Mouse (Mus musculus) CD8-positive naive resting alpha-beta T cell, adult 2 months (primary cell): ENCODE results near the gene Tmem167.
"Not testable (repeated sequence)": the region's sequence is repeated elsewhere in the genome, so short reads cannot be mapped to it uniquely, and the experiment has no call there.

Source experiments
- DNase-seq, 2 experiments: peaks; one replicate each; pipeline ENCODE4 v3.0.0; 2022; ENCODE audit warnings: low read depth in 2 of 2, low spot score in 2 of 2

Gene Tmem167

DNA sequence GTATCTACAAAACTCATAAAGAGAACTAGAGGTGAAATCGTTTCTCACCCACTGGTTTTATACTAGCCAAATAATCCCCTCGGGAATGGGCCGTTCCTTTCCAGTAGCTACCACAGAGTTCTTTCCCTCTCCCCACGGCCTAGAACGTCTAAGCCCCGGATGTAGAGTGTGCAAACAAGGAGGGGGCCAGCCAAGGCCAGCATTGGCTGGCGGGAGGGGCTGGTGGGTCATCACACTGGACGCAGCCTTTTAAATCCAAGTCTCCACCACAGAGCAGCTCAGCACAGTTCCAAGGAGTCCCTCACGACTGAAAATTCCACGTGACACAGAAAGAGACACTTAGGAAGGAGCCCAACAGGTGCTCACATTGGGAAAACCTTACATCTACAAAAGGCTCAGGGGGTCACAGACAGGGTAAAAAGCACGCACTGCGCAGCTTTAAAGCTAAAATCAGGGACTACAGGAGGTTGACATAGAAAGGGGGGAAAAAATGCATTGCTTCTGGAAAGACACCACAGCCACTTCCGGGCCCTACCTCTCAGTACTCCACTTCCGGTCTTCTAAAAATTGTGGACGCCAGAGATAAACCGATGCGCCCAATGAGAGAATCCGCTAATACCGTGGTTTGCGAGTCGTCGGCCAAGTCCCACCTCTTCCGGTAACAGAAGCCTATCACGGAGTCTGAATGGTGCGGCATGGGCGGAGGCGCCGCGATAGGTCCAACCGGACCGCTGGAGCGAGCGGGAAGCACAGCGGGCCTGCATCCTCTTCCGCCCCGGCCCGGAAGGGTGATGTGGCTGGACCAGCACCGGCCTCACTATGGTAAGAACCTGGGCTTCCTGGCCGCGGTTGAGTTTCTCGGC is at the start of gene Tmem167, which contains the start of gene Xrcc4:
Tmem167 (plus strand) TSS at position 162 of the 863 bp plus-strand sequence.
Xrcc4 (minus strand) TSS at position 647 of the 863 bp plus-strand sequence.
- peak; percentile 85 to 87 for DNase-seq

DNA sequence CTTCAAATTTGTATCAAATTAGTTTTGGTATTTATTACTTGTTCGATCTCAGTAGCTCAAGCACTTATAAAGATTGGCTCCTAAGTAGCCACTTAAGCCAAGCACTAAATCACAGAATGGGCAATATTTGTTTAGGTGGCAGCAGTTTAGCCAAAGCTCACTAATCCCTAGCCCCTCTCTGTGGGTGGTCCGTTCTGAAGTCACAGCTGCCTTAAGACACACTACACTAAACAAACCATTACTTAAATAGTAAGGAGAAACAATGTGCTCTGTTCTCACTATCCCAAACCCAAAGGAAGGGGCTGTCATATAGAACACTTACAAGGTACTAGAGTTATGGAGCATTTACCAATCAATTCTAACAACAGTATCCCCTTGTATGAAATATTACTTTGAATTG is 49.3 kb upstream of the Tmem167 start:
- no peak for DNase-seq

DNA sequence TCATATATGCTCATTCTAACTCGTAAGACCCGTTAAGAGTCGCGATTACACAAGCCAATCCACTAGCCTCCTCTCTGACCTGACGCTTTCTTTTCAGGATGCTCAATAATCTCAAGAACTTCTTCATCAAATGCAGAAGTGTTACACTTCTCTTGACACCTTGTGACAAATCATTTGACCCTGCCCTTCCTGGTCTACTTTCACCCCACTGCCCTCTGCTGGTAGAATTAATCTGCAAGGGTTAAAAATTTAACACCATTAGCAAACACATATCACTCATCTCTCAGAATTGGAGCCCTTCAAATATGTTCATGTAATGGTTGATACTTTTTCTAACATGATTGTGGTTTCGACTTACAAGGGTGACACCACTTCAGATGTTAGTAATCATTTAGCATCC is 37.2 kb upstream of the Tmem167 start:
- no peak for DNase-seq

DNA sequence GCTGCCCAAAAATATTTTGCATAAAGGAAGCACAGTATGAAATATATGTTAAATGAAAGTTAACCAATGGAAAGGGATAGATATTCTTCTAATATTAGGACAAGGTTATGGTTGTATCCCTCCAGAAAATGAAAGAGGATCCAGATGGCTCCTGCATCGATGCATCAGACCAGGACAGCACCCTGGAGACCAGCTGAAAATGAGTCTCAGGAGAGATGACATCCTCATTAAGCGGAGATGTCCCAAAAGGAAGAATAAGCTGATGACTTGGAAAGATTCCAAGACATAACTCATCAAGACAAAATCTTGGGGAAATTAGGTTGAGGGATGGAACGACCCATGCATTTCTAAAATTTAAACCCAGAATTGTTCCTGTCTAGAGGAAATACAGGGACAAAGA is 36.5 kb upstream of the Tmem167 start:
- no peak for DNase-seq

DNA sequence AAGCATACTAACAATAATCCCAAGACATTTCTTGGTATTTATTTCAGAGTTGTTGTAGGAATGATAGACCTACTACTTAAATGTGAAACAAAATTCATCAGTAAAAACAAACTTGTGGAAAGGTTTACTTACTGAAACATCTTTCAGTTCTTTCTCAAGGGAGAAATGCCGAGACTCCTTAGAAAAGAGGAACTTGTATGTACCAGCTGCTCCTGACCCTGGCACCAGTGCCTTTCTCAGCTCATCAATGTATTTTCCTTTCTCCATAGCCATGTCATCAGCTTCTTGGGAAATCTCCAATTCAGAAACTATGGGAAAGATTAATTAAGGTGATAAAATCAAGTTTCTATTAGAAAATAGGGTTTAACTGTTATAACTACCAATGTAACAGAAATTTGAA is 27.0 kb upstream of the Tmem167 start:
- DNase-seq: no peak

DNA sequence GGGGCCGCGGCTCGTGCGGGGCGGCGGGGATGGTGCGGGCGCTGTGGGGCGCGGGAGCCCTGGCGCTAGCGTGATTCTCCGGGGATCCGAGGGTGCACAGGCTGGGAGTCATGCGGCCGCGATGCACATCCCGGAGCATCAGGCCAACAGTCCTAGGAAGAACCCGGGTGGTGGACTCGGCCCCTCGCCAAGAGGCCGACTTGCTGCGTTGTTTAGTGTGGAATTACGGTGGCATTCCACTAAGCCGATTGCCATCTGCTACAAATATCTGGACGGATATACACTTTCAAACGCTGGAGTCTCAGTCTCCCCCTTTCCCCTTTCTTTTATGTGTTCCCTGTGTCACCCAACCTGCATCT is 881 bp downstream of the Tmem167 start:
- no peak for DNase-seq

DNA sequence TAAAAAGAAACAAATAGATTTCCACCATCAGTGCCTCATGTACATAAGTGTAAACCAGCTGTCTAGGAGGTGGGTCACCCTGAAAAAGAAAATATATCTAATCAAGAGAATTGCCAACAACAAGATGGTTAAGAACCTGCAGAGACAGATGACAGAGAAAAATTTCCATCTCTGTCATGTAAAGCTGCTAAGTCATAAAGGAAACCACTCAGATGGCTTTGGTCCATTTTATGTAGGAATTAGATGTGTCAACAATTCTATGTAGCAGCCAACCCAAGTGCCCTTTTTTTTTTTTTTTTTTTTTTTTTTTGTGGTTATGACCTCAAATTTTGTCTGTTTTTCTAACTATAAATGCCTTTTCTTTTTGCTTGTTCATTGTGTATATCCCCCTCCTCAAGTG is 12.6 kb downstream of the Tmem167 start:
- no peak for DNase-seq

DNA sequence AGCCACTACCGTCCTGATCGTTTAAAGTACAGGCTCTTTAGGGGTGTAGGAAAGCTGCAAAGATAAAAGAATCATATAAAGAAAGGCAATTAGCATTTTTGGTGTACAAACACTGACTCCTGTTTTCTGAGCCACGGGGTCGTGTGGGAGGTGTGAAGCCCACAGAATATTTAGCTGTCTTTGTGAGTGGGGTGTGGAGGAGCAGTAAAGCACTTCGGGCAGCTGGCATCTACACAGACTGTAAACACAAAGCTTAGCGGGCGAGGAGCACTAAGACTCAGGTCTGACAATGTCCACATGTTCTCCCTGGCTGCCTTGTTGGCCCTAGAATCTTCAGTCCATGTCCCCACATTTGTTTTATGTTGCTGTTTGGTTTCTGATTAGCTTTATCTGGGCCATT is 17.2 kb downstream of the Tmem167 start:
- no peak for DNase-seq

DNA sequence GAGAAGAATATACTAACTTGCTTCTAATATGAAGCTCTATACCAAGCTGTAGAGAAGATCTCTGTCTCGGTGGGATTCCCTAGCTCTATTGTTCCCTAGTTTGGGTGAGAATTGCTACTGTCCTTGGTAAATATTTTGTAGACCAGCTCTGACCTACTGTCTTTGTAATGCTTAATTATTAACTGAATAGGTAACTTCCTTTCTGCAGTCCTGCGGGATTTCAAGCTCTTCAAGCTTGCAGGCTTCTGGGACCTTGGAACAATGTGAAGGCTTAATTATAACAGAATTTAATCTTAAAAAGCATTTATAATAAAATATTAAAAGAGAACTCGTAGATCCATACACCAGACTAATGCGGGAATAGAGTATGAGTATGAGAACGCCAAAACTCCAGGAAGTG is 19.8 kb downstream of the Tmem167 start:
- not testable (repeated sequence) for DNase-seq

DNA sequence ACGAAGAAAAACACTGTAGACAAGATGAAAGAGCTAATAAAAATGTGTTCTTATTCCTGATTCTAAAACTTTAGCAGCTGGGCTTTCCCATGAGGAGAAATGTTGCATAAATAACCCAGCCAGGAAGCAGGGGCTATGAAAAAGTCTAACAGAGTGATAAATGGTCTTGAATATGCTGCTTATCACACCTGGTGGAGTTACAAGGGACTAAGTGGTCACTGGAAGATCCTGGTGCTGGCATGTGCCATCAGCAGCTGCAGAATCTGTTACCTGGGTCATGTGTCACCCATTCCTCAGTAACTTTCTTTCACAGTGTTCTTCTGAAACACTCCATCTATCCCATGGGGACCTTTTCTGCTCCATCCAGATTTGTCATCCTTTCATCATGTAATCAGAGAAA is 22.8 kb downstream of the Tmem167 start:
- no peak for DNase-seq

DNA sequence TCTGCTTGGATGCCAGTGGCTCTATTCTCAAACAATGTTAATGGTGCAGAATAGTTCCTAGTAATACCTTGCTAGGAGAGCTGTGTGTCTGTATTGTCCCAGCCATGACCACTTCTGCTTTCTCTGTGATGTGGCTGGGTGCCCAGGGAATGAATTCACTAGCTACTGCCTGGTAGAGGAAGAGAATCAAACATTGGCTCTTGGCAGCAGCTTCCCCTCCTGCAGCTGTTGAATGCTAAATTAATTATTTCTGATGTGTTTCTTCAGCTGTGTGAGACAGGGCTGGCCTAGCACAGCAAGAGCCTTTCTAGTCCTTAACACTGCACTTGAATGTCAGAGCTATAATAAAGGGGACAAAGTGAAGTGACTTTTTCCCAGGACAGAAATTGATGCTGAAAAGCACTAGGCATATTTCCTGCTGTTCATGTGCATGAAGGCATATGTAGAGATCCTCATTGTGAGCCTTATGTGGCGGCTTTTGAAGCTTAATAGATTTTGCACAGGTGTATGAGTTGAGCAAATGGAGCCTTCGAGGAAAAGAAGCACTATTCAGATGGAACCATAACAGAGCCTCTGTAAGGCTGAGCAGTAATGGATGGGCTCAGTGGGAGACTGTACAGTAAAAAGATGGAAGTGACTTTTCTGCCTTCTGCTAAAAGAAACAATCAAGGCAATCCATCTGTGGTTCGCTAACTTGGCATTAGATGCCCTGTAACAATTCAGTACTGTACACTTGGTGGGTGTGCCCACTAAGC is 47.4 kb downstream of the Tmem167 start:
- DNase-seq: no peak

DNA sequence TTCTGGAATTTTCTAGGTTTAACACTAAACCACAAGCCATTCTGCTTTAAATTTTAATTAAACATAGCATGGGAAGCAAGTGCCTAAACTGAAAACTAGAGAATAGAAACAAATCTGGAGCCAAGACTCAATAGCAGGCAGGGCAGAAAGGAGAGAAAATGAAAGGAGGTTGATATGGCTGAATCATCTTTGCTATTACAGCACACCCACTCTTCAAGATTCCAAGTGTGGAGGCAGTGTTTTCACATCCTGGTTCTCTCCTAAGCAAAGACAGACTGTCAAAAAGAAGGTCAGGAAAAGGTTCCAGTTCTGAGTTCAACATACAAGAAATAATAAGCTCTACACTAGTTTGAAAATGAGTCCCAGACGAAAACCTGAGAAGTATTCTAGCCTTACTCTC is 52.8 kb downstream of the Tmem167 start:
- DNase-seq: no peak

DNA sequence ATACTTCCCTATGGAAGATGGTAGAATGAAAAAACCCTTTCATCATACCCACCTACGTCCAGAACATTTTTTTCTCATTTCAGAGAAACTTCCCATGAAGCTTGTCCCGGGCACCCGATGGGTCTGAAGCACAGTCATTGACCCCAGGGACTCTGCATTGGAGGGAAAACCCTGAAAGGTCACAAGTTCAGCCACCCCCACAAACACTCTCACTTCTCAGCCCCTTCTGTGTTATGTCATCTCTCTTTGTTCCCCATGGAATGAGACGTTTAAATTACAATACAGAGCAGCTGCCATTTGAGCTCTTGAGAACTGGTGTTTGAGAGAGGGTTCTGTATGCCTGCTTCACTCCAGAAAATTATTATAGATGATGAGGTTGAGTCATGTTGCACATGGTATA is 54.3 kb downstream of the Tmem167 start:
- DNase-seq: no peak

DNA sequence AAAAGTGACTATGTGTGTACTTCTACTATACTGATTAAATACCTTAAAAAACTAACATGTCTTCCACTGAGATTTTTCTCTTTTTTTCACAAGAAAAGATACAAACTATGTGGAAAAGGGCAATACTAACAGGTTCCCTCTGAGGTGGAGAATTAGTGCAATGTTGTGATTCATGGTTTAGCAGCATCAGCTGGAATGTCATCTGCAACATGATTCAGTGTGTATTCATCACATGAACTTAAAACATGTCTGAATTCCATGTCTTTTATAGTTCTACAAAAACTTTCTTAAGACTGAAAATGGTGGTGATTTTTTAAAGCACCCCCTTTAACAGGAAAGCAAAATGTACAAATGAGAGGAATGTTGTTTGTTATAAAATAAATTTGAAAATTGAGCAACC is 63.0 kb downstream of the Tmem167 start:
- no peak for DNase-seq

DNA sequence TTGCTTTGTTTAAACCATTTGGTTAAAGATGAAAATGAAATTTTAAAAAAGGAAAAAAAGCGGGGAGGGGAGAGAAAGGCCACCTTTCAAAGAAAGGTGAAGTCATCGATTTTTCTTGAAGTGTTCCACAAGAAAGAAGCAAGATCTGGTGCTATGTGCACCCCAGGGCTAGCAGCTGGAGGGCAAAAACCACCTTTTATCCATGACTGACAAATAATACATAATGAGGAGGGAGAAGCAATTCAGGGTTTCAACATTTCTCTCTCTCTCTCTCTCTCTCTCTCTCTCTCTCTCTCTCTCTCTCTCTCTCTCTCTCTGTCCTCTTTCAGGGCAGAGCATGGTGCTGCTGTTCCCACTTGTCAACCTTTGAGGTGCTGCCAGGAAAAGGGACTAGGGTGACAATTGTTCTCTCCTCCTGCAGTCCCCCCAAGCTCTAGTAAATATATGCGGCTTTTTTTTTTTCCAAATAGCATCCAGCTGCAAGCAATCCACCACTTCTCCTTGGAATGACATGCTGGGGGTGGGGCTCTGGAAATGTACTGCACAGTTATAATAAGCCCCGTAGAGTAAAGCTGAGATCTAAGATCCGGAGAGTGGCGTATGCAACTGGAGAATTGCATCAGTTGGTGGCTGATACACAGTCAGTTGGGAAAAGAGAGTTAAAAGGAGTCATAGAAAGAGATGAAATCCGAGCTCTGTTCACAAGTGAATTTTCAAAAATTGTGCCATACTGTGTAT is 63.8 kb downstream of the Tmem167 start:
- no peak for DNase-seq

DNA sequence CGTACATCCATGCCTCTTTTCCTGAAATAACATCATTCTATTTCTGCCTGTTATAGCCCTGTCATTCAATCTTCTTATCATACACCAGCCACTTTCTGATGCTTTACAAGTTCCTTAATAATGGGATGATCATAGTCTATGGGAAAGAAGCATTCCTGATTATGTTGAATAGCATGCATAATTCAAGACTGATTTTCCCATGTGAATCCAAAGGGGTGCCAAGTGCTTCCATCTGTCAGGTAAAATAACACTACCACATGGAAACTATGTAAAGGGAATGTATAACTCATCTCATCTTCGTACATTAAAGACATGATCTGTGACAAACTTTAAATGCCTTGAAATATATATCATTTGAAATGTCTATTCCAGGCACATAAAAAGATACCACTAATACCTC is 75.2 kb downstream of the Tmem167 start:
- no peak for DNase-seq

DNA sequence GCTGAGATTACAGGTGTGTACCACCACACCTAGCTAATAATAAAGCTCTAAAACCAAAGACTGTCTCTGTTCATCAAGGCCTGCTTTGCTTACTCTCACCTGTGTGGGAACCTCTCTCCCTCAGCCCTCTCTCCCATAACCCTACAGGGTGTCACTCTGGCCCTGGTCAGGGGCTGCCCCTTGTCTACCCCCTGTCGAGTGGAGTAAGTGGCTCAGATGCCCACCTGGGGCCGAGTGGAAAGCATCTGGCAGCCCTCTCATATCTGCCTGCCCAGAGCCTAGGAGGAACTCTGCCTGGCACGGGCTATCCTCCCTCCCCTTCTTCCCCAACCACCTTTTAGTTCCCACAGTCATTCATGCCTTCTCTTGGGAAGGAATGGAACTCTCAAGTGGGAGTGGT is 78.1 kb downstream of the Tmem167 start:
- DNase-seq: no peak

DNA sequence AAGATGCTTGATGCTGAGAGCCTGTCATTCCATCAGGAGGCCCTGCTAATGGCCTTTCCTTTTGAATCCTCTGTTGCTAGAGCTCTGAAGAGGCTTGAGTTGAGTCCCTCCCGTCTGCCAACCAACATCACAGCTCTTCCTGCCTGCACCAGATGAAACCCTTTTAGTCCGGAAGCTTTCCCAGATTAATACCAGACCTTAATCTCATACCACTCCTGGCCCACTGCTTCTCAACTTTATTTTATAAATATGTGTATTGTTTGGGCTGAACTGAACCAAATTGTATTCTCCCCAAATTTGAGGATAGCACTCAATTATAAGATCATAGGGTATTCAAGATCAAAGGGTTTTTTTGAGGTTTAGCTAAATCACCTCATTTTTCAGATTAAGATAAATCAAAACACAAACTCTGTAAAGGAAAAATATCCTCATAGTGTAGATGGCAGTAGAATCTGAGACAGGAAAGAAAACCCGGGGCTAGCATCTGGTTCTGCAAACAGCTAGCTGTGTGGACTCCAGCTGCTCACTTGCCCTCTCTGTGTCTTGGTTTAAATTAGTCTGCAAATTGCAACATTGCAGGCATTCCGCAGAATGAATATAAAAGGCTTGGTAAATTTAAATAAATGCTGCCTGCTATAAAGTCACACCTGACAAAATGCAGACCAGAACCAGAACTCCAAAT is 81.3 kb downstream of the Tmem167 start:
- DNase-seq: no peak

DNA sequence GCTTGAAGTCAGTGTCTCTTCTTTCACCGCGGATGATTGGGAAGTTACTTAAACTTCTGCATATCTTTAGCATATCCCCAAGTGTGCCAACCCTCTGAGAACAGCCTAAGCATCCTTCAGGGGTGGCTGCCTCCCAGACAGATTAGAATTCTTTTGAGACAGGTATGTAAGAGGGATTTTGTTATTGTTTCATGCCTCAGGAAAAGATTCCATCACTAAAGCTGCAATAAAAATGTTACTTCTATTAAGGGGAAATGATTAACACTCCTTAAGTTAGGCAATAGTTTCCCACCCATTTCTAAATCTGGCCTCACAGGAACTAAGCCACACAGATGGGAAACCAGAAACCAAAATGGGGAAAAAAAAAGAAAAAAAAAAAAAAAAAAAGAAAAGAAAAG is 81.9 kb downstream of the Tmem167 start:
- DNase-seq: no peak

DNA sequence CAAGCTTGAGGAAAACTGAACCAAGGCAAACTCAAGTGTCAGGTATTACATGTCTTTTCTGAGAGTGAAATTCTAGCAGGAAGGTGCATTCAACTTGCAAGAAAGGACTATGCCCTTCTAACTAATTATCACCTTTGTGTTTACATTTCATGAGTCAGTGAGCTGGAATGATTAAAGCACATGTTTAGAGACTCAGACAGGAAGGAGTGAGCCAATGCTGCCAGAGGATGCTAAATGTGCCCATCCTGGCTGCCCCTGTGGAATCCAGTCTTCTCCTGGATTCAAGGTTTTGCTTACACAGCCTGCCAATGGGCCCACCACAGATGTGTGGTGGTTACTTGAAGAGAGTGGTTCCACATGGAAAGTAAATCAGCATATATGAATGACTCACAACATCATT is 82.5 kb downstream of the Tmem167 start:
- DNase-seq: no peak

DNA sequence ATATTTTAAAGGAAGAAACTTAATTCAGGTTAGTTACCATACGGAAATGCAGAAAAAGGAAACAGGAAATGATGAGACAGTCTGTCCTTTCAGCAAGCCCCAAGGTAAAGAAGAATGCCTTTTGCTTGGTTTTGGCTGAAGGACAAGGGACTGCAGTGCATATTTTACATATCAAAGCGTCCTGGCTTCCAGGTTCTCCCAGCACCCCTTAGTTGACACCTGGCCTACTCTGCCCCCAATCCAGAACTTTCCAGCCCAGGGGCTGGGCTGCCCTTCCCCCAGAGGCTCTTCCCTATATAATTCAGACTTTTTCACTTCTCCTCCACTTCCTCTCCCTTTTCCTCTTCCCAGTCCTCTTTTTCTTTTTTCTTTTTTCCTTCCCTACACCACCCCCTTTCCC is 86.7 kb downstream of the Tmem167 start:
- DNase-seq: no peak
